Mouse (Mus musculus) CD4-positive, CD25-positive, alpha-beta regulatory T cell, adult 4 months (primary cell): ENCODE measurements around the gene Wsb2. TPM values are rescaled to one million over a fixed set of nuclear protein-coding genes. Genes with fewer than 3 reads are reported as not detected.
"Not testable (repeated sequence)": the region's sequence is repeated elsewhere in the genome, so short reads cannot be mapped to it uniquely, and the experiment has no call there.

Source experiments
- ATAC-seq: one replicate; pipeline ENCODE4 v1.8.0; 2017
- polyA plus RNA-seq, 2 experiments: library from polyadenylated mRNA; unstranded; fragments of 100-300 nt; shearing (Covaris generic); gene quantifications; one replicate each; pipeline ENCODE4 v1.2.1; 2017

The Wsb2 gene
- polyA plus RNA-seq, result 10 to 100 TPM in 1 of 2 experiments, 1 to 10 TPM in 1; 8.2 to 16.3 TPM

DNA sequence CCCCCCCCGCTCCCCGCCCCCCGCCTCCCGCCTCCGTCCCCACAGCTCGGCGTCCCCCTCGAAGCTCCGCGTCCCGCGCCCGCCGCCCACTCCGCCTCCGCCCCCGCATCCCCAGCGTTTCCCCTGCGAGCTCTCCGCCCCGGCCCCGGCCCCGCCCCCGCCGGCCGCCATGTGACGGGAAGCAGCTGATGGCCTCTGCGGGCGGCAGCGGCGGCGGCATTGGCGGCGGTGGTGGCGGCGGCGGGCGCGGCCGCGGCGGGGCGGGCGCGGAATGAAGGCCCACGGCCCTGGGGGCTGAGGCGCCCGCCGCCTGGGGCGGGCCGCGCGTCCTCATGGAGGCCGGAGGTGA lies at the start of gene Wsb2:
Gene Wsb2, plus strand, starts transcription at position 176 of the 349 bp plus-strand sequence.
- peak; percentile 42 for ATAC-seq

DNA sequence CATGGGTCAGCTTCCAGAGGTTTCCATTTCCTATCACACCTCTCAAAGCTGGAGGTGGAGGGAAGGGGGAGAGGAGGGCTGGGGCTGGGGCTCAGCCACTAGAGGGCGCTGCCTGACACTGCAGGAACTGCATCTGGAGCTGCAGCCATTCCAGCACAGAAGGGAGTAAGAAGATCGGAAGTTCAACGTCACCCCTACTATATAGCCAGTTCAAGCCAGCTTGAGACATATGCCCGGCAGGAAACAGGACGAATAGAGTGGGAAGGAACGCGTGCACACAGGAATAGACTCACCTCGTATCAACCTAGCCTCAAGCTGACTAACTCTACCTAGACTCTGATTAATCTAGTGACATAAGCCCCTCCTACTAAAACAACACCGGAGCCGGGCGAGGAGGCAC lies 49.4 kb upstream of the Wsb2 start:
- ATAC-seq, result peak; percentile 89

DNA sequence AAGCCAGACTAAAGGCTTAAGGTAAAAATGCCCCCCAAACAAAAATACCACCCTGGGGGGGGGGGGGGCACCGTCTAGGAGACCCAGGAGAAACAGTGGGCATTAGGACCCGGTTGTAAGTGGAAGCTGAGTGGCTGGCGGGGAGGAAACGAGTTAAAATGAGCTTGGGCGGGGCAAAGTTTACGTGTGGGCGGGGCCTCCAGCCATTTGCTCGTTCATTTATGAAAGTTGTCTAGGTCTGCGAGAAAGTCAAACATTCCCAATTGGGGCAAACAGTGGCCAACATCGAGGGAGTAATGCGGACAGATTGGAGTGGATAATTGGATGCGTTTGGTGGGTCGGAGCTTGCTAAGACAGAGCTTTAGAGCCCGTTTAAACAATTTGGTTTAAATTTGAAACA lies 43.7 kb upstream of the Wsb2 start:
- peak; percentile 56 for ATAC-seq

DNA sequence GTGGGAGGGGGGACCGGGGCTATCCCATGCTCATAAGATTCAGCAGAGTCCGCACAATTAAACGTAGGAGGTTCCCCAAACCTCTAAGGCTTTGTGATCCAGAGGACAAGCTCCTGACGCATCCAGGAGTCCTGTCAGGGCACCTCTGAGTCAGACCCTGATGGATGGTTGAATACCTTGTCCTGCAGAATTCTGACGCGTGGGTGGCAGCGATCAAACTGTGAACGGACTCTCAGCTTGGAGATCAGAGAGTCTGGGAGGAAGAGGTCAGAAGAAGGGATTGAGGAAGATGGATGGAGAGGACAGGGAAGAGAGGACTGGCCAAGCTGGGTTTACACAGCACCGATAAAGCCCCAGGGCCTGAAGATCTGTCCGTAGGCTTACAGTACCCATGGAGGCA lies 43.2 kb upstream of the Wsb2 start:
- no peak for ATAC-seq

DNA sequence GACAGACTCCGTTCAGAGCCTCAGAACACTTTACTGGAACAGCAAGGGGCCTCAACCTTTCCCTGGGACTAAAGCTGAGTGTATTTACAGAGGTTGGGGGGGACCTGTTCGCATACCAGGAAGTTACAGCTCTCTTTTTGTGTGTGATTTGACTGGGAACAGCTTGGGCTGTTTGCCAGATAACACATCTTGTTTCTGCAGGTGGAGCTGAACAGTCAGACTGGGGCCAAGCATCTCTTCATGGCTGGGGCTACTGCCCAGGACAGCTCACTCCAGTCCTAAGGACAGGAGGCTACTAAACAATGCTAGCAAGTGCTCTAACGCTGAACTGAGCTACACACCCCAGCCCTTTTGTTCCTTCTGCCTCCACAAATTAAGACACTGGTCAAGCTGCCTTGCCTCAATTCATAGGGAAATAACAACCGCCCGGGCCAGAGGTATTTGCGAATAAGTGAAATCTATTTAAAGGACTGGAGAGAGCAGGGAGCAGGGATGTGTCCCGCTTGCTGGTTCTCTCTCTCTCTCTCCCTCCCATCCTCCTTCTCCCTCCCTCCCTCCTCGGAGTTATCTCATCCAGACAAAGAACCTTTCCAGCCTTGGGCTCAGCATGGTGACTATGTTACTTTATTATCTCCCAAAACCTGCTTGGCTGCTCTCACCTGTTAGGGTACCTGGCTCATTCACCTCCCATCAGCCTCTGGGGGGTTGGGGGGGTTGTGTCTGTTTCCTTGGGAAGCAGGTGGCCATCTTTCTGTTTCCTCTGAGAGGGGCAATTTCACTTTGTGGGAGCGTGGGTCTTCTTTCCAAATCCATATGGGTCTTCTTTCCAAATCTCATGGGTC lies 42.3 kb upstream of the Wsb2 start:
- ATAC-seq, result no peak

DNA sequence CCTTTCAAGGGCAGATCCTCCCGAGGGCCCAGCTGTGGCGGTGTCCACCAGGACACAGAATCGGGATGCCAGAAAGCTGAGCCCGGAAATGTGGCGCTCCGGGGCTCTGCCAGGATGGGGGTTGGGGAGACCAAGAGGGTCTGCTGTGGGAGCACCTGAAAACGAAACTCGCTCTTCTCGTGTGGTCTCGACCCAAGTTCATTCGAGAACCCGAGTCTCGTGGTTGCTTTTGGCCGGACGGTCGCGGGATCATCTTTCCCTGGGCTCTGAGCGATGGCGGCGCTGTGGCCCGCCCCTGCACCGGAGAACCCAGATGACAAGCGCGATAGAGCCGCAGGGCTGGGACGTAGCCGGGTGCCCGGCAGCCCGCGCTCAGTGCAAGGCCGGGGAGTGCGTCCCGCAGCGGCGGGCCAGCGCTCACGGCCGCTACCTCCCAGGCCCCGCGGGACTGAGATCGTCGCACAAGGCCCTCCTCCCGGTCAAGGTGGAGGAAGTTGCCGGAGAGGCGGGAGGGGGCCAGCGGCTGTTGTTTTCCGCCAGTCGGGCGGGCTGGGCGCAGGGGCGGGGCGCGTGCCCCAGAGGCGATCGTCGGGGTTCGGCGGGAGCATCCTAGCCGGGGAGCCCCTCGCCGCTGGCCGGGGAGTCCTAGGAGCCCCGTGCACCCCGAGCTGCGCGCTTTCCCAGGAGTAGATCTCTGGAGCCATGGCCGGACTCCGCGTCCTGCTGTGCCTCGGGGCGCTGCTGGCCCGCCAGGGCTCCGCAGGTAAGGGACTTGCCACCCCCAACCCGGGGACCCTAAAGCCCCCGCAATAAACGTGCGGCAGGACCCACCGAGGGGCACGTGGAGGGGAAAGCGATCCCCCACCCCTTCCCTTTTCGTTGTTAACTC lies 38.1 kb upstream of the Wsb2 start, which contains the start of gene Vsig10:
Gene Vsig10, plus strand, starts transcription at position 343 of the 889 bp plus-strand sequence.
- ATAC-seq, result peak; percentile 72

DNA sequence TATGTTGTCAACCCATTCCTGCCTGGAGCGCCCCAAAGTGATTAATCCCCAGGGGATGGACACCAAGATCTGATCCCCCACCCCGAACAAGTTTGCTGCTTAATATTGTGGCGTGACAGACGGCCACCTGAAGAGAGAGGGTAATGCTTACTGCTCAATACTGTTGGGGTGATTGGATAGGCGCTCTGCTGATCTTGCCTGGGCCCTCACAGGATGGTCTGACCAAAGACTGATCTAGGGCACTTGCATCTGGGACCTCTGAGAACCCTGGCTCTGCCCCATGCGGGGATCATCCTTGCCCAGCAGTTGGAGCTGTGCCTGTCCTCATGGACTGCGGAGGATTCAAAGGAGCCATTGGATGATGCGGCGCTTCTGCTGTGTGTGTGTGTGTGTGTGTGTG lies 33.4 kb upstream of the Wsb2 start:
- ATAC-seq, result no peak

DNA sequence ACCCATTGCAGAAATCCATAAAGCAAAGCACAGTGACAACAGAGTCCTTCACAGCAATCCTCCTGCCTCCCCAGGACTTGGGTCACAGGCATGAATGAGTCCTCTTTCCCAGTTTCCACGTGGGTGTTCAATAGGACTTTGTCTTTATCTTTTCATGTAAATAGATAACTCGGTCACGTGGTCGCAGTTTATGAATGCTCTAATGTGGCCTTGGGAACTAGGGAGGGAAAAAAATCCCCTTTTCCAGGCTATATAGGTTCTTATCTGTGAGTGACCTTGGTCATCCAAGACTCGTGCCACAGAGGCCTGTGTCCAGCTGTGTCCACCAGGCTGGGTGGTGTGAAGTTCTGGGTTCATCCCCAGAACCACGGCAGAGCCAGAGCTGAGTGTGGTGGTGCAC lies 30.7 kb upstream of the Wsb2 start:
- no peak for ATAC-seq

DNA sequence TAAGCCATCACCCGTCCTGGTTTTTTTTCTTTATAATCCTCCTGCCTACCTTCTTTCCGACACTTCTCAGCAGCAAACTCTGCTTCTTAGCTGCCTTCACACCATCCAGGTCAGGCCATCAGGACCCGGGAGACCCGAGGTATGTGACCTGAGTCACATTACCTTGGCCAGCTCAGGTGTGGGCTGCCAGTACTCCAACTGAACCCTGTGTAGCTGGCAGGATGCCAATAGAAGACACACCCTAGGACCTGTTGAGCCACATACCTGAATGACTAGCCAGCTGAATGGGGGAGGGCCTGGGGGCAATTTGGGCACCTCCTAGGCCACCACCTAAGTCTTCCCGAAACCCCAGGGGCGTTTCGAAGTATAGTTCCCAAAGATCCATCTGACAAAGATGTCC lies 26.6 kb upstream of the Wsb2 start:
- no peak for ATAC-seq

DNA sequence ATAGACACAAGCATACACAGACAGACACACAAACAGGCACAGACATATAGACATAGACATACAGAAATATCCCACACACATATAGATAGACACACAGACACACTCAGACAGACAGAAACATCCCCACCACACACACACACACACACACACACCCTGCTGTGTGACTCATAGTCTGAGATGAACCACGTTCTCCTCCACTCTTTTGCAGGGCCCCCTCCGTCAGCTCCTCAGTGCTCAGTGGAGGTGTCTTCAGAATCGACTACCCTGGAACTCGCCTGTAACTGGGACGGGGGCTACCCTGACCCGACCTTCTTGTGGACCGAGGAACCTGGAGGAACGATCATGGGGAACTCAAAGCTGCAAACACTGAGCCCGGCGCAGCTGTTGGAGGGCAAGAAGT lies 19.1 kb upstream of the Wsb2 start:
- no peak for ATAC-seq

DNA sequence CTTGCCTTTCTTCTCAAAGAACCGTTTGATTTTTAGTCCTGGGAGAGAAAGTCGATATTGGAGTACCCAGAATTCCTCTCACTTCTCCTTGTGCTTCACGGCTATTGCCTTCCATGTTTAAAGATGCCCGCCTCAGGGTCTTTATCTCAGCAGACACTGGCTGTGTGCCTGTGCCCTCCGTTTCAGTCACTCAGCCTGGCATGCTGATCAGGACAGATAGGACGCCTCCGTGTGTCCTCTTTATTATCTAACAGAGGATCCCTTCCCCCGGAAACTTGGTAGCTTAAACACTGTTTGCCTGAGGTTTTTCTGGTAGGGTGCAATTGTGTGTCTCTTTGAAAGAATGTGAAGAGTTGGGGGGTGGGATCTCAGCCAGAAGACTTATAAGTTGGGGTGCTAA lies 18.6 kb upstream of the Wsb2 start:
- ATAC-seq, result no peak

DNA sequence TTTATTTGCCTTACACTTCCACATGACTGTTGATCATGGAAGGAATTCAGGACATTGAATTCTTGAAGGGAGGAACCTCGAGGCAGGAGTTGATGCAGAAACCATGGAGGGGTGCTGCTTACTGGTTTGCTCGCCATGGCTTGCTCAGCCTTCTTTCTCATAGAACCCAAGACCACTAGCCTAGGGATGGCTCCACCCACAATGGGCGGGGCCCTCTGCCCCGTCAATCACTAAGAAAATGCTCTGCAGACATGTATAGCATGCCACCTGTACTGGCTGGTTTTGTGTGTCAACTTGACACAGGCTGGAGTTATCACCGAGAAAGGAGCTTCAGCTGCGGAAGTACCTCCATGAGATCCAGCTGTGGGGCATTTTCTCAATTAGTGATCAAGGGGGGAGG lies 17.0 kb upstream of the Wsb2 start:
- no peak for ATAC-seq

DNA sequence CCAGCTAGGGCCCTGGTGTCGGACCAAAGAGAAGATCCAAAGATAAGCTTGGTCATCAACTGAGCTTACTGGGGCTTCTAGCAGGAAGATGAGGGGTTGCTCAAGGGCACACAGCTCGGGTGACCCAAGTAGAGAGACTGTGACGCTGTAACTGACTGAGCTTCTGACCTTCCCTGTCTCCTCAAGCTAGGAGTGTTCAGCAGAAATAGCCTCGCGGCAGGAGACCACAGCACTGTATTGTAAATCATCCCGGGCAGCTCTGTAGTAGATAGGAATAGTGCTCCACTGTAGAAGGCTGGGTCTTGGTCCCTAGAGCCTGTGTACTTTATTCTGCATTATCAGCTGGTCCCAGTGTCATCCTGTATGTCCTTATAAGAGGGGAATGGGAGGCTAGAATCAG lies 15.2 kb upstream of the Wsb2 start:
- ATAC-seq, result no peak

DNA sequence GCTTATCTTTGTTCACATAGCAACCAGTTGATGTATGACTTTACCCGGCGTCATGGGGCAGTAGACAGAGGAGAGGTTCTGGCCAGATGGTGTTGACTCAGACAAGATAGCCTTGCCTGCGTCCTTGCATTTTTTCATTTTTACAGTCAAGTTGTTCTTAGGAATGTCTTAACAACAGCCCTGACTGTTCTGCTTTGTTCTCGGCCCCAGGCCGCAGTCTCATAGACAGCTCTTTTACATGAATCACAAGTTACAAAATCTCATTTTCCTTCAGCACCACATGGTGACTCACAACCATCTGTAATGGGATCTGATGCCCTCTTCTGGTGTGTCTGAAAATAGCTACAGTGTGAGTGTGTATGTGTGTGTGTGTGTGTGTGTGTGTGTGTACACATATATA lies 12.6 kb upstream of the Wsb2 start:
- not testable (repeated sequence) for ATAC-seq

DNA sequence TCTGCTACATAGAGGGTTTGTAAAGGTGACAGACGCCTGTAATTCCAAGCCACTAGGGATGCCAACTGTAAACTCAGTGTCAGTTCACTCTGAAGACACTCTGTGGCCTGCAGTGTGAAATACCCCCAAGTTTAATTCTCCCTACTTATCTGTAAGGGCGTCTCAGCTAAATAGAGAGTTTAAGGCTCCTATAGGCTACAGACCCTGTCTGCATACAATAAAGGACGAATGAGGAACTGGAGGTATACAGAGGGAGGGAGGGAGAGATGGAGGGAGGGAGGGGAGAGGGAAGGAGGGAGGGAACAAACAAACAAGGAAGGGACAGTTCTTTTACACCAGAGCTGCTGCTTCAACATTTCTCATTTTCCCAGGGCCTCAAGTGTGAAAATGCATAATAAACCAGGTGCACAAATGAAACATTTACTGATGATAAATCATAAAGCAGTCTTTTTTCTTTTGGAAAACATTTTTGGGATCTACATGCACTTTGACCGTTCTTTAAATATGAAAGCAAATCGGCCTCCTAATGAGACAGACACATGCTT lies 11.6 kb upstream of the Wsb2 start:
- no peak for ATAC-seq

DNA sequence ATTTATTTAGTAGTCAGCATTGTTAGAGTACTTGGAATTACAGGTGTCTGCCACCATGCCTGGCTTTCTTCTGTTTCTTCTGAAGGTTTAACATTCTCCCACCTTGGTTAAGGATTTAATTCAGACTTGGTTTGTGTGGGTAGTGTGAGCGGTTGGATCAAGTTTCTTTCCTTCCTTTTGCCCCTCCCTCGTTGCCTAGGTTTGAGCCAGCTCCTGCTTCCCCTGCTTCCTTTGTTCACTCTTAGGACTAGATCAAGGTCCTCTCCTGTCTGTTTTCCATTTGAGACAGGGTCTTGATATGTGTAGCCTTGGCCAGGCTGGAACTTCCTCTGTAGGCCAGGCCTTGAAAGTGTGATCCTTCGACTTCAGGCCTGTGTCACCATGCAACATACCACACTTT lies 10.8 kb upstream of the Wsb2 start:
- ATAC-seq, result no peak

DNA sequence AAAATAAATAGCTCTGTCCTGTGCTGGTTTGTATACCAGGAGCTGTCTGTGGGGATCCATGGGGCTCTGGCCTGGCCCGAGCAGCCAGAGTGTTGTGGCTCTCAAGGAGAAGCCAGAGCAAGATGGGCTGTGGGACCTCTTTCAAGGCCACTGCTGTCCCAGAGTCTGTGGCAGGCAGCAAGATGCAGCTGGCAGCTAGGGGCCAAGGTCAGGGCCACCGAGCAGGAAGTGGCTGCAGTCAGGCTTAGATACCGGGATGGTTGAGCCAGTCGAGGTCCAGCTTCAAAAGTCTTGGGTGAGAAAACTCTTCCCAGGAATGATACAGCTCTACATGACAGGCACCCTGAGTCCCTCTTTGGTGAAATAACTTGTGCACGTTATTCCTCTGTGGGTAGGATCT lies 10.1 kb upstream of the Wsb2 start:
- no peak for ATAC-seq

DNA sequence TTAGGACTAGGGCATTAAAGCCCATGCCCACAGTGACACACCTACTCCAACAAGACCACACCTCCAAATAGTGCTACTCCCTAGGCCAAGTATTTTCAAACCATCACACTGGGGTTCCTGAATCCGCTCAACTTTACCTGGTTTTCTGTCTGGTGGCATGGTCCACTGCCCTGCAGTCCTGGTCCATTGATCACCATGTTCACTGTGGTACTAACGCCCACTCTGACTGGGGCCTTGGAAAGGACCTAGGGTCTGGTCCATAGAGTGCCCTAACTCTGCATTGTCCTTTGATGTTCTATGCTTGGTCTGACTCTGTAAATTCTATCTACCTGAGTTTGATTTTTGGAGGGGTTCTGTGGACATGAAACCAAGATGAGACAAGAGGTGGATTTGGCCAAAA lies 9.3 kb upstream of the Wsb2 start:
- ATAC-seq, result no peak

DNA sequence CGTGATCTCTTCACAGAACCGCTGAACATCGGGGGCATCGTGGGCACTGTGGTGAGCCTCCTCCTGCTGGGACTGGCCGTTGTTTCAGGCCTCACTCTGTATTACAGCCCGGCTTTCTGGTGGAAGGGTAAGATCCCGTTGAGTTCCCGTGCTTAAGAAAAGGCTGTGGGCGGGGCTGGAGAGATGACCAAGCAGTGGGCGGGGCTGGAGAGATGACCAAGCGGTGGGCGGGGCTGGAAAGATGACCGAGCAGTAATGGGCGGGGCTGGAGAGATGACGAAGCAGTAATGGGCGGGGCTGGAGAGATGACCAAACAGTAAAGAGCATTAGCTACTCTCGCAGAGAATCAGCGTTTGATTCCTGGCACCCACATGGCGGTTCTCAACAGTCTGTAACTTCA lies 8.8 kb upstream of the Wsb2 start:
- no peak for ATAC-seq

DNA sequence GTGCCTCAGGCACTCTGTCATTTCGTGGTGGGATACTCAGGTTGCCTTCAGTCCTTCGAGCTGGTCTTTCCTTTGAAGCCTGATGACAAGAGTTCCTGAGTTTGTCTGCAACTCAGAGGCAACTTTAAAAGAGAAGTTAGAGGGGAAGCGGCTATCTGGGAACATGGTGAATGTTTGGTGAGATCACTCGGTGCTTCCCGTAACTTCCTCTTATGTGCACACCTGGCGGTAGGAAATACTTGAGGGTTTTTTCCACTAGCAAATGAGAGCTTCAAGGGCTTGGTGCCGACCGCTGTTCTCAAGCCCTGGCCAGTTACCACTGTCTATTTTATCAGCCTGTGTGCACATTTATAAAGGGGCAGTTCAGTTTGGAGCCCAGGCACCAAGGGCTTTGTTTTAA lies 3.0 kb upstream of the Wsb2 start:
- ATAC-seq, result no peak

DNA sequence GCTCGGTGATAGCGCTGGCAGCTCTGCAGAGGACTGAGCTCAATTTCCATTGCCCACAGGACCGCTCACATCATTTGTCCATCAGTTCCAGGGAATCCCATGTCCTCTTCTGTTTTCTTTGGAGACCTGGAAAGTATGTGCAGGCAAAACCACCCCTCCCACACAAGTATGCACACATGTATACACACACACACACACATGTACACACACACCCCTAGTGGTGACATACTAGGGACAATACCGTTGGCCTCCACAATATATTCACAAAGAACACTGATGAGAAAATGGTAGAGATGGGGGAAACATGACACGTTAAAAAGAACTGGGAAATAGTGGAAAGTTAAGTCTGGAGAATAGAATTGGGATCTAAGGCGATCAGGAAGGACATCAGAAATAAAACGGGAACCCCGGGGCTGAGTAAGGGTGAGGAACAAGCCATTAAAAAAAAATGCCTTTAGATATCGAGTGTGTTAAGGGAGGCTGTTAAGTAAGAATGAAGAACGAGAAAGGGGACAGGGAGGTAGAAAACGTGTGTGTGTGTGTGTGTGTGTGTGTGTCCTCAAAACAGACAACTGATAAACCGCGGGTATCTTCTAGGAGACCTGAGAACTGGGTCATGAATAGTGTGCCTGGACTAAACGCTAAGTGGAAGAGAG lies 1.3 kb upstream of the Wsb2 start:
- ATAC-seq, result no peak

DNA sequence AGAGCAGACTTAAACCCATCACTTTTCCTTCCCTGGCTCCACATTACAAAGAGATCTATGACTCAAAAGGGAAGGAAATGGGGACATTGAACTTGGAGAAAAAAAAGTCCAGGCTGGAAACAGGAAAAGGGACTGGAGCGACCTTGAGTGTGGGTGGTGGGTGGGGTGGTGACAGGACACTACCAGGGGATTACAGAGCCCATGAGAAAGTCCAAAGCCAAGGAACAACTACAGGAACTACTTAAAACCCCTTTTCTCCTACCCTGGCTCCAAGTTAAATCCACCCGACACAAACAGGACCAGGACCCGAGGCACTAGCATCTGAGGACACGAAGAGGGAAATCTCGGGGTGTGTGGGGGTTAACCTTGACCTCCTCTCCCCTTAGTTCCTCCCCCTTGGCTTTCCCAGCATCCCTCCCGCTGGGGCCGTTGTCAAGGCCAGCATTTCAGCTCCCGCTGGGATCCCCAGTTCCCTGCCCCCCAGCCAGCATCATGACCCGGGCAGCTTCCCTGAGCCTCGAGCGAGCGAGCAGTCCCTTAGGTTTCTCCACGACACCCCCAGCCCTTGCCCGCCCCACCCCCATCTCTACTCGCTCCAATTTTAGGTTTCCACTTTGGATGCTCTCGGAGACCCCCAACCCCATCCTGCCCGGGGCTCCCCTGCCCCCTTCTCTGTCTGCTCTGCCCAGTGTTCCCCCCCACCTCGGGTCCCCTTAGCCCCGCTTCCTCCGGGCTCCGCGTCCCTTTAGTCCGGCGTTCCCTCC lies 557 bp upstream of the Wsb2 start:
- ATAC-seq, result peak; percentile 7
